Mouse (Mus musculus): Measurements from ENCODE around the gene Spg11. TPM values are rescaled to one million over a fixed set of nuclear protein-coding genes. Genes with fewer than 3 reads are reported as not detected.

Gene Spg11
- total RNA-seq (2021): 10 to 100 TPM; 11.4 to 12.8 TPM
- long read RNA-seq, experiment 1, full-length matches to known transcripts: 4 of 14 reads
- long read RNA-seq, experiment 1, partial matches to known transcripts: 2 of 14 reads
- long read RNA-seq, experiment 1, other reads (novel, unspliced or antisense): 8 of 14 reads
- long read RNA-seq, experiment 2, full-length matches to known transcripts: 6 of 21 reads
- long read RNA-seq, experiment 2, partial matches to known transcripts: 5 of 21 reads
- long read RNA-seq, experiment 2, other reads (novel, unspliced or antisense): 10 of 21 reads

DNA sequence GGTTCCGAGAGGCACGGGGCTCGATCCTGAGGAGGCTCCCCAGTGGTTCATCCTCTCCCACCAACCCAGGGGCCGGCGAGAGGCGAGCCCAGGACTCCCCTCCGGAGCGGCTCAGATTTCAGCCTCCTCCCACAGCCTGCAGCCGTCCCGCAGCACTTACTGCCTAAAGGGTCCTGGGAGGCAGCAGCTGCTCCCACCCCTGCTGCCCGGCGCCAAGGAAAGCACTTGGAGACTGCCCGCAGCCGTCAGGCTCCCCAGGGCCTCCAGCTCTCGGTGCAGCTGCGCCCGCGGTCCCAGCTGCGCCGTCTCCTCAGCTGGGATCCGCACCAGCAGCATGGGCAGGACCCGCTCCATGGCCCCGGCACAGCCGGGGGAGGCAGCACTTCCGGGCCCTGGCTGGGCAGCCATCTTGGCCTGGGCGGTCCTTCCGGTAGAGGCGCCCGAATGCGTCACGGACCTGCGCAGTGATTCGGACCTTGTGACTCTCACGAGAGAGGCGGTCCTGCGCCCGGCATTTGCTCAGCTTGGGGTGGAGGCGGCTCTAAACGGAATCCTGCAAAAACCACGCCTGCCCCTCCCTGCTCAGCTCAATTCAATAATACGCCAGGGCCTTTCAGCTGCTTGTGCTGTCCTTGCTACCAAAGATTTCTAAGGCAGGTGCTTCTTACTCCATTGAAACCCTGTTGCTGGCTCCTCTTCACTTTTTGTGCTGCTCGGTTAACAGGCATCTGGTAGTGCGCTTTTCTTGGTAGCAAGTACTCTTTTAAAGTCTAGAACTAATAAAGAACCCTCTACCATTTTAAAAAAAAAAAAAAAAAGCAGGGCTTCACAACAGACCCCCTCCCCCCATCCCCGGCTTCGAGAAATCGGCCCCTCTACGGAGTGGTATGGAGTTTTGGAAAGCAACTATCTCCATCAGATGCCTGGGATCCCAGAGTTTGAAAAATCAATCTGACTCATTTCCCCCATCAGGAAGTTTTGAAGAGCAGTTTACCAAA, at the start of gene Spg11:
TSS of gene Spg11 (minus strand) at position 426 of the 998 bp plus-strand sequence.
- peak; percentile 93 to 98 for DNase-seq (ENCODE audit: low spot score in 2 of 2)

DNA sequence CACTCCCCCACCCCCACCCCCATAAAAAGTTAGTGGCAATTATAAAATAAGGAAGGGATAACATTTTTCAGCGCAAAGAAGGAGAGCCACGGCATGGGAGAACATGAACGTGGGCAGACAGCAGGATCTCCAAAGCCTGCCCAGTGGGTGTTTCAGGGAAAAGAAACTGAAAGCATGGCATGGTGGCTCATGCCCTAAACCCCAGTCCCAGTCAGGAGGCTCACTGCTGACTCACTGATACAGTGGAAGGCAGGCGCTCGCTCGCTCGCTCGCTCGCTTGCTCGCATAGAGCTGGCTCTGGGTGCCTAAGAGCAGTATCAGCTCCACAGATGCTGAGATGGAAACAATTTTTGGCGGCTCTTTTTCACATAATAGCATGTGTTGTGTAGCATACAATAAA, 46.1 kb upstream of the Spg11 start:
- DNase-seq (ENCODE audit: low spot score in 2 of 2): no peak

DNA sequence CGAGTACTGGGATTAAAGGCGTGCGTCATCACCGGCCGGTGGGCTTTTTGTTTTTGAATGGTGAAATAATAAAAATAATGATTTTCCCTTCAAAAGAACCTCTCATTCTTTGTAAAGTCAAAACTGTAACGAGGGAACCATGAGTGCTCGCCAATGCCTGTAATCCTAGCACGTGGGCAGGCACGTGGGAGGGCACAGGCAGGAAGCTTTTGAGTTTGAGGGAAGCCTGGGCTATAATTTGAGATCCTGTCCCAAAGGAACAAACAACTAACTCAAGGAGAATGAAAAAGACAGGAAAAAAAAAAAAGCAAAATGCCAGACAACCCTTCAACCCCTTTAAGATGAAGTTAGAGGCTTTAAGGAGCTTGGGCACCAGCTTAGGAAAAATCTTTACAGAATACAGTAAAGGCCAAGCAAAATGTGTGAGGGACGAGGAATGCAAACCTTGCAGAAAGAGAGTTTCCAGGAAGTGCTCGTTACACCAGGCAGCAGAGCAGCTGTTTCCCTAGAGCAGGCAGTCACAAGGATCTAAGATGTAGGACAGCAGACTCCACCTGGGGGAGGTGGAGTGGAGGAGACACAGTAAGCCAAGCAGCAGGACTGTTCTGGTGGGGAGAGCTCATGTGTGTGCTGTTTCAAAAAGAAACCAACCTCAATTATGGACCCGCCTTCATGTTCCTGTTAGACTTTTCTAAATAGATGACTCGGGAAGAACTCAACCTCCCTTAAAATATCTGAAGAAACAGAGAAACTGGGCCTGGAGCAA, 45.4 kb upstream of the Spg11 start:
- no peak for DNase-seq (ENCODE audit: low spot score in 2 of 2)

DNA sequence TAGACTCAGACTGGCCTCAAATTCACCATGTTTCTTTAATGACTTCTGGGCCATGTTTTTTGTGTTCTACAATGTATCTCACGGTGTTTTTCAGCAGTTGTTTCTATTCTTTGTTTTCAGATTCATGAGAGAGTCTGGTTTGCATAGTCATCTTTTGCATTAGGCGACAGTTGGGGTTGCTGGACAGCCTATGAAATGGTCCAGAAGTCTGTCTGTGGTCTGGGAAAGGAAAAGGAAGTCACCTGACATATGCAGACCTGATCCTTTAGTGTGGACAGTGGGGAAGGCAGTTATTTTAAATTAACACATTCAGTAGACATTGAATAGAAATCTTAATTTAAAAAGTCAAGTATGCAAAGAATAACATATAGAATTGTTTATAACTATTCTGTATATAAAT, 44.3 kb upstream of the Spg11 start:
- DNase-seq (ENCODE audit: low spot score in 2 of 2): no peak

DNA sequence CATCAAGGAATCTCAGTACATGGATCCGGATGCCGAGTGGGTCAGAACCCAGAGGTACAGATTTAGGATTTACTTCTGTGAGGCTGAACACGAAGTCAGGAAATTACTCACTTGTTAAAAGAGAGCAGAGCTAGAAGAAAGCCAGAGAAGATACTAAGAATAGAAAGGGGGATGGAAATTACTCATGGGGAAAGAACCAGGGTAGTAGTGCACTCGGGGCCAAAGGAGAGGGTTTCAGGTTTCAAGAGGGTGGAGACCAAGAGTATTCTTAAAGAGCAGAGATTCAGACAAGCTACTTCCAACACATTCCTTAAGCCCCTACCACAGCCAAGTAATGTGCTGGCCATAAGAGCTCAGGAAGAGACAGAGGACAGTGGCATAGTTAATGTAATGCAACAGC, 43.4 kb upstream of the Spg11 start:
- no peak for DNase-seq (ENCODE audit: low spot score in 2 of 2)

DNA sequence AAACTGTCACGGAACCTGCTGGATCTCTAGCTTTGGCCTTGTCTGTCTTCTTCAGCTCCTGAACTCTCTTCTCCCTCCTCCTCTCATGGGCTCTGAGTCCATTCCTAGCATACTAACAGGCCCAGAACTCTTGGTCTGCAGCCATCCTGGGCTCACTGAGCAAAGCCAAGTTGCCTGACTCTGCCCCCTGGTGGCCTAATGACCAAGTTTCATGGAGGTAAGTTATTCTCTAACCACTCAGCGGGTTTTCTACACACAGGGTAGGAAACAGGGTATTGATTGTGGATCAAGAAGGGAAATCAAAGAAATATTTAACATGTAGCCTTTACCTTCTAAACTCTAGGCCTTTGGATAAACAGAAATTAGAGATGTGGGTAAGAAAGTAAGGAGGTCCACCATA, 42.5 kb upstream of the Spg11 start, which contains the start of gene Trim69:
TSS of gene Trim69 (plus strand) at position 21 of the 400 bp plus-strand sequence.
- peak; percentile 74 to 89 for DNase-seq (ENCODE audit: low spot score in 2 of 2)

DNA sequence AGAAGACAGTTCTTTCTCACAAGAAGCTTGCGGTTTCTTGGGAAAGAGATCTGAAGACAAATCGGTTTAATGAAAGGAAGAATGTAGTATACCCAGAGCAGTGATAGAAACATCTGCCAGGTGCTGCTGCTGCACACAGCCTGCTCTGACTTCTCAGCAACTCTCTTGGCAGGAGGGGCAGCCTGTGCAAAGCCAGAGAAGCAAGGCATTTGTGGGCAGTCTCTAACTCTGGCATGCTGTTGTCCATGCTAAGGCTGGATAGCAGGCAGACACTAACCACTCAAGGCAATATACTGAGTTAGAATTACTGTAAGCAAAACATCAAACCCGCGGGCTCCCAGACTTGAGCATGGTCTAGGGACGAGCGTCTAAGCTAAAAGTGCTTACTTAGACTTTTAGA, 41.5 kb upstream of the Spg11 start:
- no peak for DNase-seq (ENCODE audit: low spot score in 2 of 2)

DNA sequence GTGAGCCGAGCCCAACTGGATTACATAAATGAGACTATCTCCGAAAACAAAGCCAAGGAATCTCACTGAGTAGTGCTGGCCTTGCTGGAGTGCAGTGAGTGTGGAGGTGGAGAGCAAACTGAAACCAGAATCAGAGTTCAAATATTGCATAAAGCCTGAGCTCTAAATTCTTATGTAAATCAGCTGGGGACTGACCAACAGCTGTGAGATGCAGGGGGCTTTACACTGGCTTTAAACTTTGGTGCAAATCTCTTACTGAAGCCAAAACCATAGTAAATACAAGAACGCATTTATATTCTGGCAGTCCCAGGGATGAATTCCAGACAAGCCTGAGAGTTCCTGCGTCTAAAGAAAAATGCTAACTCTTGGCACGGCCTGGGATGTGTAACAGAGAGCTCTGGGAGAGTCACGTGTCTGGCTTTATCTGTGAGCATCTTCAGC, 40.2 kb upstream of the Spg11 start:
- no peak for DNase-seq (ENCODE audit: low spot score in 2 of 2)

DNA sequence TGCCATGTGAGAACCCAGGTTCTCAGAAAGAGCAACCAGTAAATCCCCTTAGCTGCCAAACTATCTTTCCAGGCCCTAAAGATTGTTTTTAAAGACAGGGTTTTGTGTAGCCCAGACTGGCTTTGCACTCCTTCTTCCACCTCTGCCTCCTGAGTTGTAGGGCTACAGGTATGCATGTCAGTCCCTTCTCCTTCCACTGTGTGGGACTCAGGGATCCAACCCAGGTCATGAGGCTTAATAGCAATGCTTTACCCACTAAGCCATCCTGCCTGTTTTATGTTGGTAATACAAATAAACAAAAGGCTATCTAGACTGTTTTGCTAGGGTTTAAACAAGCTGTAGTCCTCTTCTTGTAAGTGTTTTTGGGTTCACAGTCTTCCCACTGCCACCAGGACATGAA, 39.4 kb upstream of the Spg11 start:
- DNase-seq (ENCODE audit: low spot score in 2 of 2): no peak

DNA sequence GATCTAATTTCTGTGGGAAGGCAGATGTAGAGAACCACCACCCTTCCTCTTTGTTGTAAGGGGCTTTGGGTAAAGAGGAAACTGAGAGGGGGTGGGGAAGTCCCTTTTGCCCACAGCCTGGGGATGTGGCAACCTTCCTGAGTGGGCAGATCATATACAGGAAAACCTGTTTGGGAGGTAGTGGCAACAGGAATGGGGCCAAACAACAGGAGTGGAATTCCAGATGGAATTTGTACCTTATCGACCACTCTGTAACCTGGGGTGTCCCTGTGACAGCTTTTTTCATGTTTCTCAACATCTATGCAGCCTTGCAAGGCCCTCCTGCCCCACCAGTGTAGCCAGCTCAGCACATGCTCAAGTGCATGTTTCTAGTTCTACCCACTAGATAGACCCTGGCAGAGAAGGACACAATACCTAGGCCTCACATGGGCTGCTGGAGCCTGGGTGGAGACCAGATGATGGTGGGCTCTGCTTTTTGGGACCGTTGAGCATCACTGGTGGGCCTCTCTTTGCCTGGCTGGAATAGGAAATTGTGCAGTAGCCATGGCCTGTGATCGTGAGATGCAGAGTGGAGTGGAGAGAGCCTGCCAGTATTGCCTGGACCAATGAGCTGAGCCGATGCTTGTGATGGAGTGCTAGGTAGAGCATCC, 38.0 kb upstream of the Spg11 start:
- DNase-seq (ENCODE audit: low spot score in 2 of 2): no peak

DNA sequence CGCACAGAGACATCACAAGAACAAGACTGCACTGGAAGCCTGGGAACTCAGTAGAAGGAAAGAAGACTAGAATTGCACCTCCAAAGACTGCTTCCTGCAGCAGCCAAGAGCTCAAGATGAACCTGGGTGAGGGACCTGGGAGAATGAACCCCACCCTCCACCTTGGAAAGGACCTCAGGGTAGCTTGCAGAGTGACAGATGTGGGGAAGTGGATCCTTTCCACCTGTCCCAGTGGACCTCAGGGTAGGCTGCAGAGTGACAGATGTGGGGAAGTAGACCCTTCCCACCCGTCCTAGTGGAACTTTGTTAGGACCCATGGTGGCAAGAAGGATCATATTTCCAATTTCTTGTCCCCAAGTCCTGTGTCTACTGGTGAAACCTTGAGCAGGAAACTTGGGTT, 37.1 kb upstream of the Spg11 start:
- no peak for DNase-seq (ENCODE audit: low spot score in 2 of 2)

DNA sequence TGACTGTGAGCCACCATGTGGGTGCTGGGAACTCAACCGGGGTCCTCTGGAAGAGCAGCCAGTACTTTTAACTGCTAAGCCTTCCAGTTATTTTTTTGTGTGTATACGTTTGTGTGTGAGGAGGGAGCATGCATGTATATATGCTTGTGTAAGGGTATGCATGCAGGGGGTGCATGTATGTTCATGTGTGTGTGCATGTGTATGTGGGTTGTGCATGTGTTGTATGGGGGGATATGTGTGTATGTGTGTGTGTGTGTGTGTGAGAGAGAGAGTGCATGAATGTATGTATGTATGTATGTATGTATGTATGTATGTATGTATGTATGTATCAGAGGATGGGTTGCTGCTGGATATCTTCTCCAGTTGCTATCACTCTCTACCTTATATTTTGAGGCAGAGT, 36.3 kb upstream of the Spg11 start:
- no peak for DNase-seq (ENCODE audit: low spot score in 2 of 2)

DNA sequence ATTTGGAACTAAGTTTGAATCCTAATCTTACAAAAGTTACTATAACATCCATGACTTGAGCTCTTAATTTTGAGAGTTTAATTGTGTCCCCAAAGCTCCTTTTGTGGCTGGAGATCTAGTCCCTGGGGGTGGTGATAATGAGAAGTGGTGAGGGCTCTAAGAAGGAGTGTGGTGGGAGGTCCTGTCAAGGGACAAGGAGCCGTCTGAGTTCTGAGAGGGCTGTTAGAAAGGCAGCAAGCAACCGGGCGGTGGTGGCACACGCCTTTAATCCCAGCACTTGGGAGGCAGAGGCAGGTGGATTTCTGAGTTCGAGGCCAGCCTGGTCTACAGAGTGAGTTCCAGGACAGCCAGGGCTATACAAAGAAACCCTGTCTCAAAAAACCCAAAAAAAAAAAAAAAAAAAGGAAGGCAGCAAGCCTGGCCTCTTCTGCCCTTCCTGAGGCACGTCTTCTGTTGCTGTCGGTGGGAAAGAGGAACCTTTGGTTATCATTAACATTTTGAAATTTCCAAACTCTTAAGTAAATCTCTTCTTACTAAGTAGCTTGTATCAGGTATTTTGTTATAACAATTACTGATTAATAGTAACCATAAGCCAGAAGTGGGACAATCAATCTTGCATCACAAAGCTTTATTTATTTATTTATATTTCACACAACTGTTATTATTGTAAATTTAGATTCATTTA, 35.6 kb upstream of the Spg11 start:
- no peak for DNase-seq (ENCODE audit: low spot score in 2 of 2)

DNA sequence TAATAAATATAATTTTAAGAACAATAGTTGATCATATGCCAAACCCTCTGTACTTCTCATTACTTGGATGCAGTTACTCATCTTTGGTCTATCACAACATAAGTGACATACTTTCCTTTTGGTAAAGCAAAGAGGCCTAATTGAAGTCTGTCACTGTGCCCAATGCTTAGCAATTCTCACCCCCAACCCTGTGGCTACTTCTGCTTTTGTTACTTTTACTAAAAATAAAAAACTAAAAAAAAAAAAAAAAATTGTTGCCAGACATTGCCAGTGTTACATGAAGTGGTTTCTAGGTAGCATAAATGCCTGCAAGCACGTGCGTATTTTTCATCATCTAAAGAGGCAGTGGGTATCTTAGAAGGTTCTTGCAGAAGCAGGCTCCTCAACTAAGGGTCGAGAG, 34.7 kb upstream of the Spg11 start:
- DNase-seq (ENCODE audit: low spot score in 2 of 2): no peak

DNA sequence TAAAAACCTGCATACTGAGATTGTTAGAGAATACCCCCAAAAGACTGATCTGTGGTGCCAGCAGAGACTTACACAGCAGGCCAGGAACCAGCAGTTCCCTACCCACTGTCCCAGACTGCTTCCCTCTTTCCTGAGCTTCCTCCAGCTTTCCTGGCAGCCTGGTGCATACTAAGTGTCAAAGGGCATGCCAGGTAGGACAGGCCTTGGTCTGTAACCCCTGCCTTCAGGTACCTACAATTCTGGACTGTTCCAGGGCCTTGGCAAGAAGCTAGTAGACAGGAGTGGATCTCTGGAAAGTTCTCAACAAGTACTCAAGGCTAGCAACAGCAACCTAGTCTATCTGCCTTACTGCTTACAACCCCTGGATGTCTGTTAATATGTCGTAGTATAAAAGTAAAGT, 33.0 kb upstream of the Spg11 start:
- DNase-seq (ENCODE audit: low spot score in 2 of 2): no peak

DNA sequence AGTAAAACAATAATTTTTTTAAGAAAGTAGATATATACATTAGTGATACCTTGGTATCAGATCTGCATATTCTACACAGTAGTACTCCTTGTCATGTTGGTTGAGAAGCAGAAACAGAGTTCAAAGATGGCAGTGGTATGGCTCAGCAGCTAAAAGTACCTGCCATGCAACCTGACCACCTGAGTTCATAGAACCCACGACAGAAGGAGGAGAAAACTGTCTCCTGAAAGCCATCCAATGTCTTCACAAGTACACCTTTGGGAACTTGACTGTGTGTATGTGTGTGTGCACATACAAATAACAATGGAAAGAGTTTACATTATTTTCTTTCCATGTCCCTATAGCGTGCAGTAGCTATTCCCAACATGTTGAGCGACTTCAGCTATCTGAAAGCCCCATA, 31.5 kb upstream of the Spg11 start:
- DNase-seq (ENCODE audit: low spot score in 2 of 2): no peak

DNA sequence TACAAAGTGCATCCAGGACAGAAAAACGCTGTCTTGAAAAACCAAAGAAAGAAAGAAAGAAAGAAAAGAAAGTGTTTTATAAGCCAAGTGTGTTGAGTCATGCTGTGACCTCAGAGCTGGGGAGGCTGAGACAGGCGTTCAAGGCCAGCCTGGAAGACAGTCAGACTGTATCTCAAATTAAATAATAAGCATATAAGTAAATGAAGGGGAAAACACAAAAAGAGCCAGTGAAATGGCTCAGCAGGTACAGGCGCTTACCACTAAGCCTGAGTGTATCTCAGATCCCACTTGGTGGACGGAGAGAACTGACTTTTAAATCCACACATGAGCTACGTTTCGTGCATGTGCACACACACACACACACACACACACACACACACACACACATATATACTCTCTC, 31.1 kb upstream of the Spg11 start:
- no peak for DNase-seq (ENCODE audit: low spot score in 2 of 2)

DNA sequence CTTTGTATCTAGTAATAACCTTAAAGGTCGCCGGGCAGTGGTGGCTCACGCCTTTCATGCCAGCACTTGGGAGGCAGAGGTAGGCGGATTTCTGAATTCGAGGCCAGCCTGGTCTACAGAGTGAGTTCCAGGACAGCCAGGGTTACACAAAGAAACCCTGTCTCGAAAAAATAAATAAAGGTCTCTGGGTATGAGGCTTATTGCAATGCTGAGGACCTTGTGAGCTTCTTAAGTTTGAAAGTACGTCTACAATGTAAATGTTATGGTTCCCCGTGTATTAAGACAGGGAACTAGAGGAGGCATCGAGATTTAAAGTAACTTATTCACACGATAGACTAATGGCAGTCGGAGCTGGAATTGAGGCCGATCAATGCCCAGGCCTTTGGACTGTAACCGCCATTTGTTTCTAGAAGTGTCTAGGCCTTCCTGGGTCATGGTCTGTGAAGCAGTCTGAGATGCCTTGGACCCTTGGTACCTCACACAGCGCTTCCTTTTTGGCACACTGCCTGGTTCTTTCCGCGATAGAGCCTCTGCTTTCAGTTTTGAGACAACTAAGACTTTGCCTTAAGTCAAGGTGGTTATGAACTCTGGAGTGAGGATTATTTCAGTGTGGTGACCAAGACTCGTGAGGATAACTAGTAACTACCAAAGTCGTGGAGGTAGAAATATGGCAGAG, 30.2 kb upstream of the Spg11 start:
- peak in 1 of 2 experiments; percentile 55 for DNase-seq (ENCODE audit: low spot score in 2 of 2)

DNA sequence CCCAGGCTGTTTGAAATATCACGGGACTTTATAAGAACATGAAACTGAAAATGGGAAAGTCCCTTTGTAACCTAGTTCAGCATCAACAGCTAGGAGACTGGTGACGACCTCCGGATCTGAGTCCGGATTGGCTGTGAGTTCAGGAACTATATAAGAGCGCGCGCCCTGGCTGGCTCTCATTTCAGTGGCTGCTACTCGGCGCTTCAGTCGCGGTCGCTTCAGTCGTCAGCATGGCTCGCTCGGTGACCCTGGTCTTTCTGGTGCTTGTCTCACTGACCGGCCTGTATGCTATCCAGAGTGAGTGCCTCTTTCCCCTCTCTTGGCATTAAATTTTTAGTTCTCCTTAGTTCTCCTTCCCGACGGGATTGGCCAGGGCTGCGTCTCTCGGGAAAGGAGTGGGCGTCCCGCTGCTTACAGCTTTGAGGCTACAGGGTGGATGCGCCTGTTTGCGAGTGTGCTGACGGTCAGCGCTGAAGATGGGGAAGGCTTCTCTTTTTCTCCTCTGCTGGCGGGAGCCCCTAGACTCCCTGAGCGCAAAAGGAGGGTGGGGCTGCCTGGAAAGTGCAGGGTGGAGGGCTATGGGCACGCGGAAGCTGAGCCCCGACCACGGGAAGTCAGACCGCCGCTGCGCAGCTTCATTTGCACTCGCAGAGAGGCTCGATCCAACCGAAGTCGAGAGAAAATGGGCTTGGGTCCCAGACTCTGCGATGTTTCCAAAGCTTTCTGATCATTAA, 29.5 kb upstream of the Spg11 start, which contains the start of gene B2m:
TSS of gene B2m (plus strand) at position 179 of the 734 bp plus-strand sequence.
- DNase-seq (ENCODE audit: low spot score in 2 of 2): peak; percentile 86 to 93

All from gastrocnemius, postnatal 4 days (tissue).